9 mouse cellular contexts compared by ENCODE assay signal in the genomic region with DNA sequence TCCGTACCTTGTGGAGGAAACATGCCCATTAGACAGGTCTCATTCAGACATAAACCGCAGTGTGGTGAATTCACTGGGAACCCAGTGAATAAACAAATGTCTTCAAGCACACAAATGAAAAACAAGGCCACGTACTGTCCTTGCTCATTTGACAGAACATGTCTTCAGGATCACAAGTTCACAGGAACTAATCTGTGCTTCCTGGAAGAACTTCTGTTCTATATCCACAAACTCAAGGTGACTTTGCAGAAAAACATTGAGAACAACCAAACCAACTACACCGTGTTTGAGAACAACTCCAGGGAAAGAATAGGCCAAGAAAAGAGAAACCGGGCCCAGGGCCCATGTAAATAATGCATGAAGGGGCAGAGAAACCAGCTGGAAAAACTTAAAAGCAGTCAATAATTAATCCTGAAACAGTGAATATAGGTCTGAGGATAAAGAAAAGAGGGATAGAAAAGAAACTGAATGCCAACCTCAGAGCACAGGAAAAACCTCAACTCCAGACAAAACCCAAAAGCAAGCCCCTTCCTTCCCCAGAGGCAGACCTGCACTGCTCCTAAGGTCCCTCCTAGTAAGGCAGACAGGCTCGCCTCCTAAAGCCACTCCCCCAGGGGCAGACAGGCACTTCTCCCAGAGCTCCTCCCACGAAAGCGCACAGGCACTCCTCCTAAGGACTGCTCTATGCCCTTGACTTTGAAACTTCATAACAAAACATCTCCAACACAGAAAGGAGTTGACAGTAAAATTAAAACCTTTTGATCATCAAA. TPM values are rescaled to one million over a fixed set of nuclear protein-coding genes. Genes with fewer than 3 reads are reported as not detected.
DNase-seq lines count a peak whose midpoint lies in the region; ATAC-seq and TF ChIP-seq lines count a peak whose summit lies in the region.
"Had no signal": no experiment of that assay in that cellular context is flagged by ENCODE, and none has a peak within 500 bp of the region (broad histone marks: within the 10 kb centered on the region; RNA-seq: fewer than 3 reads in every experiment).

No protein-coding gene starts in this region.

- H3K9ac ChIP-seq in hindbrain, embryonic 15.5 days, result no peak overlapping the region
- H3K9ac ChIP-seq in hindbrain, embryonic 16.5 days (ENCODE audit: low read depth, low read length), result no peak overlapping the region
- H3K9ac ChIP-seq in heart, embryonic 12.5 days, result no peak overlapping the region
- H3K9ac ChIP-seq: neural tube, embryonic 12.5 days had no signal

- H3K4me2 ChIP-seq in hindbrain, embryonic 15.5 days, result no peak overlapping the region
- no peak overlapping the region for H3K4me2 ChIP-seq in hindbrain, embryonic 16.5 days (ENCODE audit: low read length)
- H3K4me2 ChIP-seq in heart, embryonic 12.5 days, result no peak overlapping the region; the same call in none of the 2 replicates
- H3K4me2 ChIP-seq: neural tube, embryonic 12.5 days had no signal

- no peaks in the 10 kb centered on the region for H3K9me3 ChIP-seq in hindbrain, embryonic 15.5 days
- H3K9me3 ChIP-seq in hindbrain, embryonic 16.5 days (ENCODE audit: control insufficient read depth, low read length), result no peaks in the 10 kb centered on the region
- no peaks in the 10 kb centered on the region for H3K9me3 ChIP-seq in heart, embryonic 12.5 days (replicated peaks)
- H3K9me3 ChIP-seq: neural tube, embryonic 12.5 days had no signal

- peaks cover 4% of the 10 kb centered on the region; the same call in 1 of the 2 replicates for H3K4me1 ChIP-seq in hindbrain, embryonic 15.5 days (replicated peaks)
- no peaks in the 10 kb centered on the region for H3K4me1 ChIP-seq in hindbrain, embryonic 16.5 days (ENCODE audit: control insufficient read depth, insufficient read depth, low read depth, low read length)
- peaks cover 8% of the 10 kb centered on the region; the same call in 1 of the 2 replicates for H3K4me1 ChIP-seq in bone marrow, adult 2 months (ENCODE audit: control insufficient read depth, insufficient read depth, low read length)
- H3K4me1 ChIP-seq in heart, embryonic 12.5 days (replicated peaks), result peaks cover 29% of the 10 kb centered on the region

- H3K36me3 ChIP-seq in hindbrain, embryonic 15.5 days, result no peaks in the 10 kb centered on the region
- no peaks in the 10 kb centered on the region for H3K36me3 ChIP-seq in hindbrain, embryonic 16.5 days (ENCODE audit: control insufficient read depth, insufficient read depth, low read length)
- no peaks in the 10 kb centered on the region for H3K36me3 ChIP-seq in heart, embryonic 12.5 days
- H3K36me3 ChIP-seq: neural tube, embryonic 12.5 days had no signal

- H3K27ac ChIP-seq in hindbrain, embryonic 15.5 days (replicated peaks), result peak overlapping the region; percentile 8; the same call in 1 of the 2 replicates
- no peak overlapping the region for H3K27ac ChIP-seq in hindbrain, embryonic 16.5 days (ENCODE audit: low read depth, low read length)
- peak overlapping the region; percentile 17; the same call in 1 of the 2 replicates for H3K27ac ChIP-seq in bone marrow, adult 2 months (ENCODE audit: control insufficient read depth, insufficient read depth, low read depth, low read length, poor library complexity)
- 0 out of 2 replicates have a peak overlapping the region, but pooled peaks have one; percentile 31 for H3K27ac ChIP-seq in heart, embryonic 12.5 days (ENCODE audit: poor library complexity, severe bottlenecking)
- H3K27ac ChIP-seq: neural tube, embryonic 12.5 days had no signal

- no peak overlapping the region for H3K4me3 ChIP-seq in hindbrain, embryonic 15.5 days
- H3K4me3 ChIP-seq in hindbrain, embryonic 16.5 days (ENCODE audit: low read length), result no peak overlapping the region
- no peak overlapping the region for H3K4me3 ChIP-seq in bone marrow, adult 2 months (replicated peaks; ENCODE audit: control insufficient read depth, low read depth, low read length)
- no peak overlapping the region for H3K4me3 ChIP-seq in heart, embryonic 12.5 days
- H3K4me3 ChIP-seq: neural tube, embryonic 12.5 days had no signal

- WGBS in hindbrain, embryonic 15.5 days, result 51% methylated on average over 8 of the region's 8 CpGs
- WGBS in hindbrain, embryonic 16.5 days, result 53% methylated on average over 8 of the region's 8 CpGs
- WGBS in bone marrow, adult 2 months, result 37% methylated on average over 8 of the region's 8 CpGs
- 47% methylated on average over 8 of the region's 8 CpGs for WGBS in heart, embryonic 12.5 days
- whole genome bisulfite sequencing in large intestine, adult 2 months, result 29% methylated on average over 8 of the region's 8 CpGs

- no peak for TF ChIP-seq CTCF in bone marrow, adult 2 months (IDR thresholded peaks at IDR 0.05; ENCODE audit: control insufficient read depth, insufficient read depth, low read length)

- TF ChIP-seq POLR2A in bone marrow, adult 2 months (IDR thresholded peaks at IDR 0.05; ENCODE audit: borderline replicate concordance, control insufficient read depth, low read depth, low read length), result no peak

- DNase-seq in large intestine, adult 2 months (ENCODE audit: low read depth, low spot score), result peak; percentile 64
- DNase-seq in spleen, postnatal 10 days (ENCODE audit: low spot score in 2 of 2), result peak; percentile 52 to 81
- DNase-seq in cerebellum, adult 11 months, result no peak
- DNase-seq in right cerebral cortex, postnatal 10 days (ENCODE audit: low spot score in 2 of 2), result no peak

- H3K27me3 ChIP-seq in hindbrain, embryonic 15.5 days, result no peaks in the 10 kb centered on the region
- no peaks in the 10 kb centered on the region for H3K27me3 ChIP-seq in hindbrain, embryonic 16.5 days (replicated peaks; ENCODE audit: control insufficient read depth, insufficient read depth, low read length)
- H3K27me3 ChIP-seq in heart, embryonic 12.5 days (replicated peaks), result peaks cover 78% of the 10 kb centered on the region
- H3K27me3 ChIP-seq: neural tube, embryonic 12.5 days had no signal

- ATAC-seq in hindbrain, embryonic 15.5 days (ENCODE audit: low FRiP score, low read depth), result no peak
- no peak for ATAC-seq in hindbrain, embryonic 16.5 days
- ATAC-seq in heart, embryonic 12.5 days (ENCODE audit: insufficient number of reproducible peaks, low FRiP score), result peak; percentile 93

RNA-seq across cellular contexts. Expression of a gene that starts 44.2 kb away (rescaled TPM):
- polyA plus RNA-seq in hindbrain, embryonic 15.5 days (2015; fragmentation: Nextera tagmentation; extraction: Ambion mirVana), result 4.7 and 5.0 TPM in 2 replicates
- polyA plus RNA-seq in hindbrain, embryonic 16.5 days (2015; fragmentation: Nextera tagmentation; extraction: Ambion mirVana), result 4.3 and 4.4 TPM in 2 replicates
- 29.1 and 38.4 TPM in 2 replicates for polyA plus RNA-seq in bone marrow, adult 2 months (2011; ENCODE audit: insufficient read depth, insufficient read length, low replicate concordance, missing spikeins)
- polyA plus RNA-seq in heart, embryonic 12.5 days (2016; fragmentation: Nextera tagmentation; extraction: Ambion mirVana), result 5.2 and 5.4 TPM in 2 replicates
- polyA plus RNA-seq in large intestine, adult 2 months (2012; rRNA removed), result 5.3 and 8.6 TPM in 2 replicates

Comparison
In these comparisons a context has a peak if more than half of its experiments do, and no peak if none do; other contexts are left out.
1. DNase-seq: peak in large intestine, adult 2 months (single experiment) and spleen, postnatal 10 days (2 of 2); none in cerebellum, adult 11 months (single experiment) and right cerebral cortex, postnatal 10 days (0 of 2).